In genomic region chr5:144632295-144632694, GRCm38 (mm10) we compare ENCODE assay signal across 23 mouse cellular contexts.
DNase-seq lines count a peak whose midpoint lies in the region; ATAC-seq lines count a peak whose summit lies in the region.
"Had no signal": no experiment of that assay in that cellular context is flagged by ENCODE, and none has a peak within 500 bp of the region (broad histone marks: within the 10 kb centered on the region; RNA-seq: fewer than 3 reads in every experiment).

No protein-coding gene starts in this region.

- DNase-seq in frontal cortex, postnatal 10 days (ENCODE audit: low spot score in 2 of 2), result no peak
- DNase-seq in left cerebral cortex, adult 18-20 months (ENCODE audit: low spot score in 2 of 2), result peak; percentile 28 to 33
- no peak for DNase-seq in left cerebral cortex, postnatal 4 days
- peak; percentile 43 for DNase-seq in right cerebral cortex, adult 18-20 months
- DNase-seq in right cerebral cortex, postnatal 10 days (ENCODE audit: low spot score in 2 of 2), result no peak
- peak; percentile 15 to 24 for DNase-seq in right cerebral cortex, postnatal 36 days (ENCODE audit: low spot score in 2 of 2)
- no peak for DNase-seq in right cerebral cortex, postnatal 14 days
- DNase-seq: adrenal gland, adult 8-10 months; adrenal gland, postnatal 14 days; adrenal gland, postnatal 36 days; B cell, adult 2 months; cerebellum, adult 11 months; cerebellum, adult 18-20 months; cerebellum, adult 8-10 months; cerebellum, adult 9-11 months; cerebellum, postnatal 14 days; cerebellum, postnatal 36 days; embryo, embryonic 11 days had no signal

- intact Hi-C loops in left cerebral cortex, postnatal 4 days (cut with DNase I), result no loop called here

- ATAC-seq in frontal cortex, adult (ENCODE audit: low TSS enrichment), result peak; percentile 78; the same call in 1 of the 2 replicates
- ATAC-seq: activated CD4-positive, CD25-positive, alpha-beta regulatory T cell, adult 4 months; CD4-positive, CD25-positive, alpha-beta regulatory T cell, adult 4 months; forebrain, embryonic 14.5 days; Patski had no signal

Comparison
In these comparisons a context has a peak if more than half of its experiments do, and no peak if none do; other contexts are left out.
1. DNase-seq: peak in left cerebral cortex, adult 18-20 months (2 of 2), right cerebral cortex, adult 18-20 months (single experiment) and right cerebral cortex, postnatal 36 days (2 of 2); none in frontal cortex, postnatal 10 days (0 of 2), left cerebral cortex, postnatal 4 days (single experiment), right cerebral cortex, postnatal 10 days (0 of 2) and right cerebral cortex, postnatal 14 days (single experiment).